Mouse (Mus musculus) CH12.LX (cell line): Measurements from ENCODE around the gene Pak1. TPM values are rescaled to one million over a fixed set of nuclear protein-coding genes. Genes with fewer than 3 reads are reported as not detected.

ENCODE experiments used
- DNase-seq: peaks from one replicate; pipeline ENCODE4 v3.0.0-alpha.2; 2013; ENCODE audit errors: extremely low read depth
- H3K27ac ChIP-seq: 2 replicates; pipeline ENCODE4 v1.5.1; 2012; ENCODE audit warnings: low read depth, mild to moderate bottlenecking, control low read depth, moderate library complexity; ENCODE audit not compliant: insufficient read depth
- H3K27me3 ChIP-seq: replicated peaks from 2 replicates; pipeline ENCODE3; 2012; ENCODE audit warnings: inconsistent platforms
- H3K36me3 ChIP-seq, 2 experiments: replicated peaks in 1 of 2; 2 replicates each; pipeline versions ENCODE3 to v1.6.1; 2012; ENCODE audit warnings: inconsistent platforms in 1 of 2, low read length in 1 of 2, mild to moderate bottlenecking in 1 of 2, mixed read lengths in 1 of 2, moderate library complexity in 1 of 2; ENCODE audit not compliant: control insufficient read depth in 1 of 2, insufficient read depth in 1 of 2
- H3K4me1 ChIP-seq, 2 experiments: 2 replicates each; pipeline ENCODE4 v1.6.1; 2012; ENCODE audit warnings: inconsistent platforms in 1 of 2, moderate library complexity in 1 of 2; ENCODE audit not compliant: insufficient read depth in 2 of 2, control insufficient read depth in 1 of 2
- H3K4me2 ChIP-seq: 2 replicates; pipeline ENCODE4 v1.6.1; 2012; ENCODE audit warnings: low read depth, mild to moderate bottlenecking, control low read depth; ENCODE audit not compliant: poor library complexity, insufficient read depth, severe bottlenecking
- H3K4me3 ChIP-seq, 3 experiments: fragments of 150-350 bp in 1 of 3; sonication (generic) in 1 of 3; replicated peaks in 1 of 3; 2 replicates each; pipeline versions ENCODE3 to v1.5.1; 2011 to 2012; ENCODE audit warnings: low read depth in 2 of 3, low read length in 2 of 3, mild to moderate bottlenecking in 2 of 3, moderate library complexity in 2 of 3, control low read depth in 1 of 3, improper control_type of control experiment in 1 of 3, inconsistent platforms in 1 of 3, mixed read lengths in 1 of 3; ENCODE audit not compliant: poor library complexity in 1 of 3
- H3K79me2 ChIP-seq: replicated peaks from 2 replicates; pipeline ENCODE4 v1.6.1; 2012; ENCODE audit warnings: mild to moderate bottlenecking, moderate library complexity; ENCODE audit not compliant: control insufficient read depth, poor library complexity, insufficient read depth, severe bottlenecking; ENCODE audit errors: extremely low read depth
- H3K9ac ChIP-seq: 2 replicates; pipeline ENCODE4 v1.6.1; 2012; ENCODE audit warnings: low read depth, mild to moderate bottlenecking, control low read depth, moderate library complexity; ENCODE audit not compliant: insufficient read depth
- H3K9me3 ChIP-seq: replicated peaks from 2 replicates; pipeline ENCODE3; 2012; ENCODE audit warnings: low read length, inconsistent platforms, mixed read lengths
- CHD1 ChIP-seq: IDR thresholded peaks from 2 replicates; pipeline ENCODE4 v1.6.1; 2012; ENCODE audit warnings: low read depth, low read length, improper control_type of control experiment, inconsistent platforms
- CTCF ChIP-seq, 2 experiments: IDR thresholded peaks in 1 of 2; conservative IDR thresholded peaks in 1 of 2; 2 replicates each; pipeline ENCODE4 v1.5.1; 2011 to 2012; ENCODE audit warnings: low read depth in 2 of 2, low read length in 2 of 2, improper control_type of control experiment in 1 of 2, inconsistent platforms in 1 of 2, mild to moderate bottlenecking in 1 of 2, moderate library complexity in 1 of 2
- E2F4 ChIP-seq: IDR thresholded peaks from 2 replicates; pipeline ENCODE4 v1.6.1; 2011; ENCODE audit warnings: low read depth, low read length, improper control_type of control experiment; ENCODE audit not compliant: insufficient replicate concordance
- ELF1 ChIP-seq: IDR thresholded peaks from 2 replicates; pipeline ENCODE4 v1.6.1; 2014; ENCODE audit warnings: low read depth, mild to moderate bottlenecking, inconsistent platforms, low read length, improper control_type of control experiment
- JUN ChIP-seq: IDR thresholded peaks from 2 replicates; pipeline ENCODE4 v1.6.1; 2011; ENCODE audit warnings: low read depth, mild to moderate bottlenecking, low read length, improper control_type of control experiment, moderate library complexity; ENCODE audit not compliant: insufficient read depth
- JUND ChIP-seq: conservative IDR thresholded peaks from 2 replicates; pipeline ENCODE4 v1.6.1; 2011; ENCODE audit warnings: low read depth, low read length, improper control_type of control experiment
- MAX ChIP-seq: IDR thresholded peaks from 2 replicates; pipeline ENCODE4 v1.6.1; 2011; ENCODE audit warnings: low read length, improper control_type of control experiment
- MYC ChIP-seq: IDR thresholded peaks from 2 replicates; pipeline ENCODE4 v1.6.1; 2011; ENCODE audit warnings: low read depth, mild to moderate bottlenecking, improper control_type of control experiment, low read length
- PAX5 ChIP-seq: IDR thresholded peaks from 2 replicates; pipeline ENCODE4 v1.6.1; 2012; ENCODE audit warnings: low read length, inconsistent platforms, mixed read lengths
- POLR2A ChIP-seq: IDR thresholded peaks from 2 replicates; pipeline ENCODE4 v1.6.1; 2011; ENCODE audit warnings: low read depth, mild to moderate bottlenecking, improper control_type of control experiment, low read length
- RAD21 ChIP-seq: IDR thresholded peaks from 2 replicates; pipeline ENCODE4 v1.6.1; 2011; ENCODE audit warnings: low read depth, mild to moderate bottlenecking, low read length, improper control_type of control experiment, moderate library complexity
- RCOR1 ChIP-seq: conservative IDR thresholded peaks from 2 replicates; pipeline ENCODE4 v1.6.1; 2012; ENCODE audit warnings: low read depth, mild to moderate bottlenecking, inconsistent platforms, low read length, improper control_type of control experiment
- SIN3A ChIP-seq: IDR thresholded peaks from 2 replicates; pipeline ENCODE4 v1.6.1; 2012; ENCODE audit warnings: low read length, improper control_type of control experiment, inconsistent platforms
- TCF12 ChIP-seq: IDR thresholded peaks from 2 replicates; pipeline ENCODE4 v1.6.1; 2014; ENCODE audit warnings: low read depth, mild to moderate bottlenecking, inconsistent platforms, low read length, improper control_type of control experiment
- USF1 ChIP-seq: IDR thresholded peaks from 2 replicates; pipeline ENCODE4 v1.6.1; 2014; ENCODE audit warnings: low read depth, mild to moderate bottlenecking, inconsistent platforms, low read length, improper control_type of control experiment
- USF2 ChIP-seq: conservative IDR thresholded peaks from 2 replicates; pipeline ENCODE4 v1.6.1; 2011; ENCODE audit warnings: low read depth, low read length, improper control_type of control experiment
- ZMIZ1 ChIP-seq: IDR thresholded peaks from 2 replicates; pipeline ENCODE4 v1.6.1; 2012; ENCODE audit warnings: low read depth, mild to moderate bottlenecking, inconsistent platforms, low read length, improper control_type of control experiment
- dilution Hi-C: fragments of 300-500 bp; cut with MboI; formaldehyde crosslinking; loops from 2 replicates; pipeline ENCODE4 v1.14.3; 2020; ENCODE audit warnings: low sequenced_read_pairs; ENCODE audit not compliant: extremely low pct_unique_long_range_greater_than_20kb, extremely low pct_ligation_motif_present
- in situ Hi-C: fragments of 300-500 bp; cut with MboI; formaldehyde crosslinking; loops from 3 replicates; pipeline ENCODE4 v1.14.3; 2019; ENCODE audit warnings: low sequenced_read_pairs, low pct_ligation_motif_present, low pct_unique_long_range_greater_than_20kb, mixed read lengths
- polyA plus RNA-seq: library from polyadenylated mRNA; unstranded; fragments of >175 nt; gene quantifications from 2 replicates; pipeline ENCODE4 v1.2.1, GENCODE M21; 2012; ENCODE audit warnings: low read depth; ENCODE audit not compliant: insufficient read length
- total RNA-seq, 2 experiments: library from RNA; depleted of rRNA; stranded (reverse); fragments of 300-350 nt in 1 of 2; fragments of >200 nt in 1 of 2; gene quantifications; 2 replicates each; pipeline ENCODE4 v1.2.3; 2012 to 2014

The Pak1 gene
- total and polyA plus RNA-seq, 3 experiments, result 0.93 to 5.4 (median 4.1) TPM

- H3K27ac ChIP-seq, result no peak overlapping the region
- DNase-seq, result no peak
- H3K9me3 ChIP-seq, result peaks cover 9% of the 10 kb centered on the region
Measured at GRCm38 (mm10) chr7:97788669-97789483, 535 bp downstream of the Pak1 start.

GRCm38 (mm10) chr7:97790272-97790671 lies 1.9 kb downstream of the Pak1 start:
- DNase-seq, result no peak
- H3K4me3 ChIP-seq, result no peak overlapping the region
- TF ChIP-seq ZMIZ1 (no peak), ELF1 (no peak), RAD21 (no peak), USF1 (no peak), MAX (no peak), MYC (no peak), CTCF (conservative IDR thresholded peaks at IDR 0.05 in 1 of 2, IDR thresholded peaks at IDR 0.05 in 1 of 2; ENCODE audit: low read depth in 2 of 2, low read length in 2 of 2) (no peak), RCOR1 (no peak), CHD1 (no peak), PAX5 (no peak), TCF12 (no peak), JUND (no peak), SIN3A (no peak)
- TF ChIP-seq, all 38 proteins: peak for 0
- dilution Hi-C loops (no loop called here), in situ Hi-C loops (no loop called here)
- Histone ChIP-seq H3K27ac (no peak overlapping the region), H3K36me3 (no peaks in the 10 kb centered on the region), H3K79me2 (no peaks in the 10 kb centered on the region), H3K4me1 (no peaks in the 10 kb centered on the region), H3K4me2 (no peak overlapping the region), H3K27me3 (peaks cover 36% of the 10 kb centered on the region), H3K9me3 (peaks cover 9% of the 10 kb centered on the region), H3K9ac (no peak overlapping the region)

More at GRCm38 (mm10) chr7:97788669-97789483, 535 bp downstream of the Pak1 start:
- TF ChIP-seq RCOR1 (no peak), JUN (no peak), E2F4 (no peak), TCF12 (no peak), PAX5 (no peak), USF2 (no peak), SIN3A (no peak), POLR2A (no peak)
- dilution Hi-C loops (no loop called here), in situ Hi-C loops (no loop called here)
- Histone ChIP-seq H3K4me1 (no peaks in the 10 kb centered on the region), H3K4me3 (peak overlapping the region in 1 of 3 experiments; percentile 60), H3K79me2 (no peaks in the 10 kb centered on the region), H3K9ac (no peak overlapping the region), H3K36me3 (no peaks in the 10 kb centered on the region), H3K4me2 (peak overlapping the region; percentile 70), H3K27me3 (peaks cover 34% of the 10 kb centered on the region)
